Mouse (Mus musculus) ovary, adult 10 weeks (tissue): Measurements from ENCODE around the gene Zfp68. TPM values are rescaled to one million over a fixed set of nuclear protein-coding genes. Genes with fewer than 3 reads are reported as not detected.

ENCODE experiments used
- polyA plus RNA-seq: library from polyadenylated mRNA; stranded (reverse); fragments of 350-450 nt; fragmentation: Illumina TruSeq; extraction: RNeasy Lipid Tissue Mini Kit (QIAGEN cat#74804); gene quantifications from one replicate; pipeline ENCODE4 v1.2.3, GENCODE M21; 2014

Gene Zfp68
- polyA plus RNA-seq, result 159 TPM

DNA sequence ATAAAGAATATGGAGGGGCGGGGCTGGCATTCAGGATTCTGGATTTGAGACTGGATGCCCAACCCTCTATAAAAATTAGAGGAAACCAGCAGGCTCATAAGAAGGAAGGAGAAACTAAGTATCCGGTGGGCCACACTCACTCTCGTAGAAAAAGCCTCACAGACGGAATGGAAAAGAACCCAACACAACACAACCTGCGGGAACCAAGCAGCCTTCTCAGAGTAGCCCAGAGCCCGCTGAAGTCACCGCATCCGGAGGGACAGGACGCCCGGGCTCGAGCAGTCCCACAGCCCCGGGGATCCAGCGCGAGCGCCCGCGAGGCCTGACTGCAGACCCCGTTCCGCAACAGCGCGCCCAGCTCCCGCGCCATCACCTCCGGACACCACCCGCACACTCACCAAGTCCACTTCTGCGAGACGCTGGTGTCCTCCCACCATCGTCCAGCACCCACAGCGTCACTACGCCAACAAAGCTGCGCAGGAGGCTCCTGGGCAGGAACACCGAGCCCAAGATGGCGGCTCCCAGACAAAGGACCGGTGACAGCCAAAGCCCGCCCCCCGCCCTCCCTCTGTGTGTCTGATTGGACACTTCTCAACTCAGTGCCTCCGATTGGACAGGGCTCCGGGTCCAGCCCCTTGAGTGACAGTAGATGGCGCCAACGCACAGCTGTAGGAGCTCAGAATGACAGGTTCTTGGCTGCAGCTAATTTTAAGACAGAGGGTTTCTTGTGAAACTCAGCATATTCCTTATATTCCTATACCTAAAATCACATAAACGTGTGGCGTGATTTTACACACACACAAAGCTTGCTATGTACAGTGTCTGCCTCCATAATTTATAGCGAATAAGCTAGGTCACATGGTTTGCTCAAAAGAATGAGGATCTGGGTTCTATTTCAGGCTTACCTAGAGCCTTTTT is at the start of gene Zfp68:
TSS of gene Zfp68 (minus strand) at position 551 of the 918 bp plus-strand sequence.

GRCm38 (mm10) chr5:138622645-138623477 is 3.3 kb upstream of the Zfp68 start, which contains the start of gene A430033K04Rik:
TSS of gene A430033K04Rik (plus strand) at chr5:138622859.

GRCm38 (mm10) chr5:138564612-138565011 is 54.9 kb downstream of the Zfp68 start, which contains the start of gene 1700123K08Rik:
TSS of gene 1700123K08Rik (minus strand) at chr5:138564712.

Other genes with a start within 250 kb of the Zfp68 start
- gene Zfp157, start 178.3 kb downstream of the Zfp68 start, polyA plus RNA-seq, result 44.3 TPM
- not detected for gene 1700123K08Rik, start 55.0 kb downstream of the Zfp68 start, polyA plus RNA-seq
- 38.9 TPM for gene A430033K04Rik, start 3.1 kb upstream of the Zfp68 start, polyA plus RNA-seq
- 3.4 TPM for gene Fam20c, start 134.8 kb upstream of the Zfp68 start, polyA plus RNA-seq
- not detected for gene Gm5294, start 200.3 kb upstream of the Zfp68 start, polyA plus RNA-seq